Mouse (Mus musculus) fibroblast of lung, adult 2 months (primary cell): ENCODE results near the gene Sufu.

Experiments
- DNase-seq: peaks from one replicate; pipeline ENCODE4 v3.0.0-alpha.2; 2011; ENCODE audit warnings: low read depth

Sufu gene

GRCm38 (mm10) chr19:46516667-46517528 is 120.2 kb downstream of the Sufu start:
- DNase-seq: no peak

DNA sequence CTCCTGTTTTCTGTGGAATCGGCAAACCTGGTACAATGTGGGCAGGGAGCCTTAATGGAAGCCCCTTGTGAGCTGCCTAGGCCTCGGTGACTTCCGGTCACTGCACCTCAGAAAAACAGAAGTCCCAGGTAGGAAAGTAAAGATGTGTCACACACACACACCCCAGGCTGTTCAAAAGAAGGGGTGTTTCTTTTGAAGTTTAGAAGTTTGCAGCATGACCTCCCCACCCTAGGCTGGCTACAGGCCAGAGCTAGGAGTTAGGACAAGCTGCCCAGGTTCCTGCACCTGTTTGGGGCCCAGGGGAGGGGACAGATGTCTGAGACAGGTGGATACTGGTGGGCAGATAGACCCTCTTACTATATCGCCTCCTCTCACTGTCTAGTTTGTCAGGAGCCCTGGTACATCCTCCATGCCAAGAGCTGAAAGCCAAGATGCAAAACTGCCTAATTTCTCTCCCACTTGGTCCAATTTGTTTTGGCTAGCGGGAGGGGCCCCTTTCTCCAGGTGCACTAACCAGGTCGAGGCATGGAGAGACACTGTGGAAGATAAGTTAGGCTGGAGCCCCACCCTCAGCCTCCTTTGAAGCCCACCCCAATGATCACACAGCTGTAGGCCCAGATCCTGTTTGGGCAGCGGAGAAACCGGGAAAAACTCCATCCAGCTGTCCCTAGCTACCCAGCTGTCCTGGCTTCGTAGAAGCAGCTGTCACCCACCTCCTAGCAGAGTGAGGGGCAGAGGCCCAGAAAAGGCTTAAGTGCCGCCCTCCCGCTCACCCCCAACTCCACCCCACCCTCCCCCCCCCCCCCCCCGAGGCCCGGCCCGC is 121.0 kb downstream of the Sufu start:
- DNase-seq: no peak

- no peak for DNase-seq
Observed at GRCm38 (mm10) chr19:46518352-46518787, 121.7 kb downstream of the Sufu start.

GRCm38 (mm10) chr19:46518828-46519621 is 122.3 kb downstream of the Sufu start:
- DNase-seq: no peak

- no peak for DNase-seq
Observed at GRCm38 (mm10) chr19:46521698-46522097, 125.0 kb downstream of the Sufu start.

DNA sequence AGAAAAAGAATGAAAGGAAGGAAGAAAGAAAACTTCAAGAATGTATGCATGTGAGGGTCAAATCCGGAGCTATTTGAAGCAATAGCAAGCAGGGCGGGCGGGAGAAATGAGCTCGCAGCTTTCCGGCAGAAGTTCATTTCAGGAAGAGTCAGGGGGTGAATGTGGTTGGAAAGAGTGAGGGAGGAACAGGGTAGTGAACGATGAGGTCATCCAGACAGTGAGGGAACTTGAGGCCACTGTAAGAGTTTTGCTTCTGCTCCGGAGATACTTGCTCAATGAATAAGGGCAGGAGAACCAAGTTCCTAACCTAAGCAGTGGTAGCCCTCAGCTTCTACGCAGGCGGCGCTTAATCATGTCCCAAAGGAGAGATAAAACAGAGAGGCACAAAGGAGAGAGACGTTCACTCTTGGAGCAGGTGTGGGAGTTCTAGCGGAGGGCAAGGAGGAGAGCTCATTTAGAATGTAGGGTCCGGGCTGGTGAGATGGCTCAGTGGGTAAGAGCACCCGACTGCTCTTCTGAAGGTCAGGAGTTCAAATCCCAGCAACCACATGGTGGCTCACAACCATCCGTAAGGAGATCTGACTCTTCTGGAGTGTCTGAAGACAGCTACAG is 125.8 kb downstream of the Sufu start:
- DNase-seq: no peak

DNA sequence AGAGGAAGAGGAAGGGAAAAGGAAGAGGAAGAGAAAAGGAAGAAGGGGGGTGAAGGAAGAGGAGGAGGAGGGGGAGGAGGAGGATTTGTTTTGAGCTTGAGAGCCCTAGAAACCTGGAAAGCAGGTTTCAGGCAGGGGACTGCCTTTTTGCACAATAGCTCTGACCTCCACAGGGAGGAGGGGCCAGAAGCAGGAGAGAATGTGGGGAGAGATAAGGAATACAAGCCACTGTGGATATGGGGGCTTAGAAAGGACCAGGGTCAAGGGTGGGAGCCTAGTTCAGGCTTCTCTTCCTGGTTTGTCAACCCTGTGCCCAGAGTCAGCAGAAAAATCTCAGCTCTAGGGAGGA is 126.4 kb downstream of the Sufu start:
- no peak for DNase-seq

- no peak for DNase-seq
Observed at GRCm38 (mm10) chr19:46523480-46524151, 126.9 kb downstream of the Sufu start.

- no peak for DNase-seq
Observed at GRCm38 (mm10) chr19:46524152-46524544, 127.5 kb downstream of the Sufu start.

GRCm38 (mm10) chr19:46524601-46525321 is 128.1 kb downstream of the Sufu start:
- no peak for DNase-seq

DNA sequence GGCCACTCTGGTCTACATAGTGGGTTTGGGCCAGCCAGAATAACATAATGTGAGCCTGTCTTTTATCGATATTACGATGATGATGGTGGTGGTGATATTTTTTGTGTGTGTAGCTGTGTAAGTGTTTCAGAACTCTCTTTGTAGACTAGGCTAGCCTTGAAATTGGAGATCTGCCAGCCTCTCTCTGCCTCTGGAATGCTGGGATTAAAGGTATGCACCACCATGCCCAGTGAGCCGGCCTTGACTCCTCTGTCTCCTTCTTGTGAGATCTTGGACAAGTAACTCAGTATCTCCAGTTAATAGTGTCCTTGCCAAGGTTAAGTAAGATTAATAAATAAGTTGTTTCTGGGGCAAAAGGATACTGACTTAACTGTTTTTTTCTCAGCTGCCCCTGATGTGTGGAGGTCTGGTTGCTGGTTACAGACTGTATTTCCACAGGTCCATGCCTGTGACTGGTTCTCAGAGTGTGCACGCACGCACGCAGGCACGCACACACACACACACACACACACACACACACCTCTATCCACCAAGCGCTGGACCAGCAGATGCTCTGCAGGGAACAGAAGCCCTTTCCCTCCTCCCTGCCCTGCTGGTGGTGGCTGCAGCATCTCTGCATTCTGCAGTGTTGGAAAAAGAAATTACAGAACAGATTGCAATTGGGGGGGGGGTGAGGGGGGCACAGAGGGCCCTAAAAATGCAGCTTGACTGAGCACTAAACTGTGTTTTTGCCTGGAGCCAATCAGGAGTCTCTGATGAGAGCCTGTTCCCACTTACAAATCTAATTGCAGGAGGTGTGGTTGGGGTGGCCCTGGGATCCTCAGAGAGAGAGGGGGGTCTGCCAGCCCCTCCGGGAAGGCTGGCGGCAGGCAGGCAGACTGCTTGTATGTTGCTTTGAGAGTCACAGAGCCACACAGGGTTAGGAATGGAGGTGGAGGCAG is 129.3 kb downstream of the Sufu start:
- no peak for DNase-seq

DNA sequence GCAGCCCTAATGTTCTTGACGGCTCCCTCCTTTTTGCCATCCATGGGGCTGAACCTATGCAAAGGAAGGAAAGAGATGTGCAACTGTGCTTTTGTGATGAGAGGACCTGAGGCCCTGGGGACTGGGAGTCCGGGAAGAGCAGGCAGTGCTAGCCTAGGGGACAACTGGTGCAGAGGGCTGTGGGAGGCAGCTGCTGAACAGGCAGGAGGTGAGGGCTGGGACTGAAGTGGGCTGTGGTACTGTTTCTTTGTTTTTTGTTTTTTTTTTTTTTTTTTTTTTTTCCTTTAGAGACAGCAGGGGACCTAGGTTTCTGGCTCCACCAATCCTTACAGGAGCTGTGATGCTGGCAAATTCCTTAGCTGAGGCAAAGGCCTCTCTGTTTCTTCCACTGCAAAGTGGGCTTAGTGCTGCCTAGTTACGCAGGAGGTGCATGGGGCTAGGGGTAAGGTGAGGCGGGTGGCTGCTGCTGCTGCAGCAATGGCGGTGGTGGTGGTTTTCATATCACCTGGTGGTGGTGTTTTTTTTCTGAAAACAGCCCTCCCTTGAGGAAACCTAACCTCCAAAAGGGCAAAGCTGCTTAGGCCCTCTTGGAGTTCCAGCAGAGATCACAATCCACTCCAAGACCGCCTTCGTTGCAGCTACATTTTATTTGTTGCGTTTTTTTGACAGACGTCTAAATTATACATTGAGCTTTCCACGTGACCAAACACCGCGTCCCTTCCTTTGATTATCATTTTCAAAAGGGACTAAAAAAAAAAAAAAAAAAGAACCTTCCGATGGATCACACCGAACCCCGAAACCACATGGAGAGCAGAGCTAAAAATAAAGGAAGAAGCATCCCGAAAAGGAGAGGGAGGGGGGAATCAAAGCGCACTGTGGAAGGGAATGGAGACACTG is 131.2 kb downstream of the Sufu start:
- DNase-seq: no peak

- no peak for DNase-seq
Observed at GRCm38 (mm10) chr19:46528529-46529213, 132.0 kb downstream of the Sufu start.

DNA sequence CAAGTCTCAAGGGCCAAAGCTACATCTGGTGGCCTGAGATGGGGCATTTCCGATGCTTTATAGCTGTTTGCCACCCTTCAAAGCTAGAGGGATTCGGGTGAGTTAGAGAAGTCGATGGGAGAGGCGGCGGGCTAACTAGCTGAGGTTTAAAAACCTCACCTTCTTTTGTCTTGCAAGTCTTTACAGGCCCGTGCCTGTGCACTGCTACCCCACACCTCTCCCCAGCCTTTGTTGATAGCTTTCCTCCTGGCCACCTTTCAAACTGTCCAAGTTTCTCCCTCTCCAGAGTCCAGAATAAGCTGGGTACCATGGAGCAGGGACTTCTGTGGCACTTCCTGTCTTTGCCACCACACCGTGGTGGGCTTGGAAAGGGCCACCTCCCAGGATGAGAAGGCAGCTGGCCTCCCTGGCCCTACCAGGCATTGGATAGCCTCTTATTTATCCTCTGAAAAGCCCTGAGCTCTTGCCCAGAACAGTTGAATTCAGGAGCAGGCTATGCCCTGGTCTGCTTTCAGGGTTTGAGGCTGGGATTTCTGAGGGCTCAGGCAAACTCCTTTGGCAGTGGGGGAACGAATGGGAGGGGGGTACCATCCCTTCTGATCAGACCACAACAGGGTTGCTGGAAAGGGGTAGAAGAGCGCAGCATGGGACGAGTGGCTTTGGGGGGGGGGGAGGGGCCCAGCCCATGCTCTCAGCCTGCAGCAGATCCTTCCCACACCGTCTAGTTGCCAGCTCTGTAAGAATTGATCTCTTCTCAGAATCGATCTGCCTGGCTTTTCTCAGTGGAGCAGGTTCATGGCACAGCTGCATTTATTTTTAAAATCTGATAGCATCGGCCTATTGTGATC is 133.1 kb downstream of the Sufu start:
- no peak for DNase-seq

DNA sequence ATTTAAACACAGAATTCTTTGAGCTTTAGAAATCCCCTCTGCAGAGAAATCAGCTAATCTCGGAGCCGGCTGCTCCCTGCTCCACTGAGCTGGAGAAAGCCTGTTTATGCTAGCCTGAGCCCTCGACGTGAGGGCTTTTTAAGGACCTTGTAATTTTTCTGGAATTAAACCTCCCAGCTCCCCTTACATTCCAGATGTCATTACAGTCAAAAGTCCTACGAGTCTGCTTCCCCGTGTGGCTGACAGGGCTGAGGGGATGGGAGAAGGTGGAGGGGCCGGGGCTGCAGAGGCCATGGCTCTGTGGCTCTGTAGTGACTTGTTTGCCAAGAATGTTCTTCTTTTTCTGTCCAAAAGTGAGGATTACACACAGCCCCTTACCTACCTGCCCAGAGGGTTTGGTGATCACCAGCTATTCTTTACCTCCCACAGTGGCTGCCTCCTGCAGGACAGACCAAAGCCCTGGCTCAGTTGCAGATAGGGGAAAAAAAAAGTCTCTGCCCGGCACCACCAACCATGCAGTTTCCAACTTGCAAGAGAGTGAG is 133.8 kb downstream of the Sufu start:
- no peak for DNase-seq
